Mouse (Mus musculus) bone marrow, adult 2 months (tissue): ENCODE results near the gene Plagl1.

Experiments
- CTCF ChIP-seq: fragments of 200-500 bp; IDR thresholded peaks from 2 replicates; pipeline ENCODE4 v1.5.1; 2011; ENCODE audit warnings: low read length, control low read depth; ENCODE audit not compliant: control insufficient read depth, insufficient read depth
- POLR2A ChIP-seq: fragments of 200-500 bp; IDR thresholded peaks from 2 replicates; pipeline ENCODE4 v1.6.1; 2011; ENCODE audit warnings: low read depth, mild to moderate bottlenecking, control low read depth, low read length, borderline replicate concordance; ENCODE audit not compliant: control insufficient read depth

DNA sequence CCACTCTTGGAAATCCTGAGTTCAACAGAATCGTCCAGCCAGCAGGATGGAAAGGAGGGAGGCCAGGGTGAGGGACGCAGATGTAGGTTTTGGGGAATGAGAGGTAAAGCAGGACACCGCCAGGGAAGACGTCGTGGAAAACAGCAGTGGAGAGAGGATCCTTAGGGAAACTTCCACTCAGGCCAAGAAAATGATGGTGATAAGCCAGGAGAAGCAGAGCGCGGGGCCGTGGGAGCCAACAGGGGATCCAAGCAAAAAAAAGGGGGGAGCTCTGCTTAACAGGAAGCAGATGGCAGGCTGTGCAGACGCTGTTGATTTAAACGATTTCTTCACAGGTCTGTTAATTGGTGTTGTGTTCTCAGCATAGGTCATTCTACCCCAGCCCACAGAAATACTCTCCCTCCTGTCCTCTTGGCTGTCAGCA is 112.5 kb downstream of the Plagl1 start:
- TF ChIP-seq CTCF (no peak), POLR2A (no peak)
